Mouse (Mus musculus): ENCODE results near the gene Tmem243. TPM values are rescaled to one million over a fixed set of nuclear protein-coding genes. Genes with fewer than 3 reads are reported as not detected.
A peak's percentile ranks its signal among the peaks of the same experiment; 100 is the strongest.

Tmem243 gene
- 11.7 and 11.8 TPM in 2 replicates for polyA plus RNA-seq (2016; fragmentation: Nextera tagmentation; extraction: Ambion mirVana)

GRCm38 (mm10) chr5:9100207-9100848 lies at the start of gene Tmem243:
Gene Tmem243, plus strand, starts transcription at chr5:9100668.
- Histone ChIP-seq H3K27me3 (replicated peaks) (peaks cover 15% of the 10 kb centered on the region), H3K36me3 (no peaks in the 10 kb centered on the region), H3K4me3 (peak within 1 kb of the TSS; percentile 95), H3K27ac (ENCODE audit: poor library complexity, severe bottlenecking) (no peak within 1 kb of the TSS), H3K9ac (peak within 1 kb of the TSS; percentile 79), H3K4me1 (replicated peaks) (peaks cover 5% of the 10 kb centered on the region; the same call in 1 of the 2 replicates), H3K4me2 (peak within 1 kb of the TSS; percentile 90), H3K9me3 (replicated peaks) (peaks cover 6% of the 10 kb centered on the region)
- peak; percentile 95 for ATAC-seq (ENCODE audit: insufficient number of reproducible peaks, low FRiP score)
- WGBS = under 1% methylated on average over 59 of the region's 59 CpGs

- 24% methylated on average over 3 of the region's 3 CpGs for WGBS
- Histone ChIP-seq H3K9ac (no peak overlapping the region), H3K4me1 (replicated peaks) (no peaks in the 10 kb centered on the region), H3K9me3 (replicated peaks) (no peaks in the 10 kb centered on the region), H3K4me3 (no peak overlapping the region), H3K4me2 (no peak overlapping the region), H3K36me3 (no peaks in the 10 kb centered on the region), H3K27me3 (replicated peaks) (no peaks in the 10 kb centered on the region), H3K27ac (ENCODE audit: poor library complexity, severe bottlenecking) (no peak overlapping the region)
- ATAC-seq (ENCODE audit: insufficient number of reproducible peaks, low FRiP score) = no peak
Measured at GRCm38 (mm10) chr5:9056020-9056660, 44.3 kb upstream of the Tmem243 start.

GRCm38 (mm10) chr5:9057277-9057879 lies 43.1 kb upstream of the Tmem243 start:
- Histone ChIP-seq H3K4me2 (no peak overlapping the region), H3K9ac (no peak overlapping the region), H3K27ac (ENCODE audit: poor library complexity, severe bottlenecking) (no peak overlapping the region), H3K27me3 (replicated peaks) (no peaks in the 10 kb centered on the region), H3K4me3 (no peak overlapping the region), H3K9me3 (replicated peaks) (no peaks in the 10 kb centered on the region), H3K4me1 (replicated peaks) (no peaks in the 10 kb centered on the region), H3K36me3 (no peaks in the 10 kb centered on the region)
- no peak for ATAC-seq (ENCODE audit: insufficient number of reproducible peaks, low FRiP score)
- WGBS = 77% methylated on average over 5 of the region's 5 CpGs

GRCm38 (mm10) chr5:9059303-9060023 lies 41.0 kb upstream of the Tmem243 start:
- H3K9me3 ChIP-seq (replicated peaks) = no peaks in the 10 kb centered on the region
- H3K4me2 ChIP-seq = no peak overlapping the region
- H3K9ac ChIP-seq = no peak overlapping the region
- H3K4me1 ChIP-seq (replicated peaks) = no peaks in the 10 kb centered on the region
- no peaks in the 10 kb centered on the region for H3K27me3 ChIP-seq (replicated peaks)
- H3K36me3 ChIP-seq = no peaks in the 10 kb centered on the region
- H3K27ac ChIP-seq (ENCODE audit: poor library complexity, severe bottlenecking) = no peak overlapping the region
- no peak for ATAC-seq (ENCODE audit: insufficient number of reproducible peaks, low FRiP score)
- WGBS = 68% methylated on average over 6 of the region's 6 CpGs
- H3K4me3 ChIP-seq = no peak overlapping the region

- WGBS = 80% methylated on average over 14 of the region's 14 CpGs
- no peak overlapping the region for H3K4me3 ChIP-seq
Measured at GRCm38 (mm10) chr5:9060228-9060627, 40.2 kb upstream of the Tmem243 start.

GRCm38 (mm10) chr5:9064217-9064616 lies 36.3 kb upstream of the Tmem243 start:
- Histone ChIP-seq H3K9me3 (replicated peaks) (no peaks in the 10 kb centered on the region), H3K36me3 (no peaks in the 10 kb centered on the region), H3K4me2 (no peak overlapping the region), H3K9ac (no peak overlapping the region), H3K27ac (ENCODE audit: poor library complexity, severe bottlenecking) (no peak overlapping the region), H3K4me3 (no peak overlapping the region), H3K27me3 (replicated peaks) (no peaks in the 10 kb centered on the region), H3K4me1 (replicated peaks) (no peaks in the 10 kb centered on the region)
- 83% methylated on average over 1 of the region's 1 CpGs for WGBS
- ATAC-seq (ENCODE audit: insufficient number of reproducible peaks, low FRiP score) = no peak

More at GRCm38 (mm10) chr5:9060228-9060627, 40.2 kb upstream of the Tmem243 start:
- Histone ChIP-seq H3K4me2 (no peak overlapping the region), H3K9ac (no peak overlapping the region), H3K27ac (ENCODE audit: poor library complexity, severe bottlenecking) (no peak overlapping the region), H3K36me3 (no peaks in the 10 kb centered on the region), H3K27me3 (replicated peaks) (no peaks in the 10 kb centered on the region), H3K9me3 (replicated peaks) (no peaks in the 10 kb centered on the region), H3K4me1 (replicated peaks) (no peaks in the 10 kb centered on the region)
- ATAC-seq (ENCODE audit: insufficient number of reproducible peaks, low FRiP score) = no peak

- Histone ChIP-seq H3K9me3 (replicated peaks) (no peaks in the 10 kb centered on the region), H3K4me2 (no peak overlapping the region), H3K27me3 (replicated peaks) (no peaks in the 10 kb centered on the region), H3K9ac (no peak overlapping the region), H3K4me1 (replicated peaks) (no peaks in the 10 kb centered on the region), H3K36me3 (no peaks in the 10 kb centered on the region), H3K27ac (ENCODE audit: poor library complexity, severe bottlenecking) (no peak overlapping the region), H3K4me3 (no peak overlapping the region)
- ATAC-seq (ENCODE audit: insufficient number of reproducible peaks, low FRiP score) = no peak
- WGBS = 56% methylated on average over 2 of the region's 2 CpGs
Measured at GRCm38 (mm10) chr5:9068886-9069285, 31.6 kb upstream of the Tmem243 start.

- H3K9ac ChIP-seq = no peak overlapping the region
- H3K27me3 ChIP-seq (replicated peaks) = no peaks in the 10 kb centered on the region
- no peak overlapping the region for H3K27ac ChIP-seq (ENCODE audit: poor library complexity, severe bottlenecking)
- H3K4me3 ChIP-seq = no peak overlapping the region
- no peaks in the 10 kb centered on the region for H3K9me3 ChIP-seq (replicated peaks)
- no peak for ATAC-seq (ENCODE audit: insufficient number of reproducible peaks, low FRiP score)
- no peaks in the 10 kb centered on the region for H3K36me3 ChIP-seq
- H3K4me2 ChIP-seq = no peak overlapping the region
- no peaks in the 10 kb centered on the region for H3K4me1 ChIP-seq (replicated peaks)
- 56% methylated on average over 6 of the region's 6 CpGs for WGBS
Measured at GRCm38 (mm10) chr5:9069599-9070209, 30.8 kb upstream of the Tmem243 start.

- Histone ChIP-seq H3K9me3 (replicated peaks) (no peaks in the 10 kb centered on the region), H3K27ac (ENCODE audit: poor library complexity, severe bottlenecking) (no peak overlapping the region), H3K4me2 (no peak overlapping the region), H3K4me1 (replicated peaks) (no peaks in the 10 kb centered on the region), H3K27me3 (replicated peaks) (no peaks in the 10 kb centered on the region), H3K9ac (no peak overlapping the region), H3K36me3 (no peaks in the 10 kb centered on the region), H3K4me3 (no peak overlapping the region)
- ATAC-seq (ENCODE audit: insufficient number of reproducible peaks, low FRiP score) = no peak
- 87% methylated on average over 3 of the region's 3 CpGs for WGBS
Measured at GRCm38 (mm10) chr5:9071360-9071759, 29.1 kb upstream of the Tmem243 start.

- ATAC-seq (ENCODE audit: insufficient number of reproducible peaks, low FRiP score) = no peak
- Histone ChIP-seq H3K27ac (ENCODE audit: poor library complexity, severe bottlenecking) (no peak overlapping the region), H3K4me1 (replicated peaks) (no peaks in the 10 kb centered on the region), H3K36me3 (no peaks in the 10 kb centered on the region), H3K9me3 (replicated peaks) (no peaks in the 10 kb centered on the region), H3K4me2 (no peak overlapping the region), H3K9ac (no peak overlapping the region), H3K27me3 (replicated peaks) (no peaks in the 10 kb centered on the region), H3K4me3 (no peak overlapping the region)
- WGBS = 56% methylated on average over 5 of the region's 5 CpGs
Measured at GRCm38 (mm10) chr5:9073177-9073854, 27.2 kb upstream of the Tmem243 start.

Measured in heart, embryonic 12.5 days (tissue).